Mouse (Mus musculus) liver, embryonic 14.5 days (tissue): ENCODE data around the gene Lrrc36. TPM values are rescaled to one million over a fixed set of nuclear protein-coding genes. Genes with fewer than 3 reads are reported as not detected.

ENCODE experiments used
- ATAC-seq: fragments of 200-750 bp; cut with Nextera tagmentation; 2 replicates; pipeline ENCODE4 v1.8.0; 2017; ENCODE audit warnings: moderate number of reproducible peaks, mild to moderate bottlenecking, moderate library complexity; ENCODE audit not compliant: insufficient read depth
- DNase-seq, 3 experiments: peaks; one replicate each; pipeline ENCODE4 v3.0.0-alpha.2; 2012 to 2013; ENCODE audit warnings: low read depth in 3 of 3, low spot score in 3 of 3
- H3K27ac ChIP-seq: fragments of 300-500 bp; sonication (generic); 2 replicates; pipeline ENCODE4 v1.5.1; 2014; ENCODE audit warnings: moderate library complexity, mild to moderate bottlenecking, control low read depth, inconsistent platforms
- H3K27me3 ChIP-seq: fragments of 300-500 bp; sonication (generic); 2 replicates; pipeline ENCODE4 v1.6.1; 2014; ENCODE audit warnings: mild to moderate bottlenecking, low read length, moderate library complexity; ENCODE audit not compliant: control insufficient read depth, insufficient read depth
- H3K36me3 ChIP-seq: fragments of 300-500 bp; sonication (generic); replicated peaks from 2 replicates; pipeline ENCODE4 v1.6.1; 2014; ENCODE audit warnings: low read depth; ENCODE audit not compliant: control insufficient read depth, insufficient read depth
- H3K4me1 ChIP-seq, 2 experiments: fragments of 200-500 bp in 1 of 2; fragments of 300-500 bp in 1 of 2; sonication (generic) in 1 of 2; replicated peaks; 2 replicates each; pipeline ENCODE4 v1.6.1; 2012 to 2014; ENCODE audit warnings: antibody characterized with exemption in 1 of 2, inconsistent platforms in 1 of 2, low read length in 1 of 2; ENCODE audit not compliant: control insufficient read depth in 2 of 2, insufficient read depth in 2 of 2
- H3K4me2 ChIP-seq: fragments of 300-500 bp; sonication (generic); 2 replicates; pipeline ENCODE4 v1.6.1; 2014; ENCODE audit warnings: low read depth, mild to moderate bottlenecking, control low read depth, moderate library complexity
- H3K4me3 ChIP-seq, 2 experiments: fragments of 200-500 bp in 1 of 2; fragments of 300-500 bp in 1 of 2; sonication (generic) in 1 of 2; 2 replicates each; pipeline ENCODE4 v1.5.1; 2012 to 2014; ENCODE audit warnings: low read depth in 2 of 2, low read length in 2 of 2, mild to moderate bottlenecking in 2 of 2, control low read depth in 1 of 2, inconsistent platforms in 1 of 2, moderate library complexity in 1 of 2; ENCODE audit not compliant: insufficient read depth in 1 of 2
- H3K9ac ChIP-seq: fragments of 300-500 bp; sonication (generic); replicated peaks from 2 replicates; pipeline ENCODE4 v1.6.1; 2014; ENCODE audit warnings: mild to moderate bottlenecking, control low read depth, moderate library complexity
- H3K9me3 ChIP-seq: fragments of 300-500 bp; sonication (generic); 2 replicates; pipeline ENCODE4 v1.6.1; 2016; ENCODE audit warnings: low read length, mixed read lengths; ENCODE audit not compliant: control insufficient read depth
- CTCF ChIP-seq: IDR thresholded peaks from 2 replicates; pipeline ENCODE4 v1.5.1; 2016; ENCODE audit warnings: antibody characterized with exemption, low read depth, control low read depth
- EP300 ChIP-seq: IDR thresholded peaks from 2 replicates; pipeline ENCODE4 v1.6.1; 2016; ENCODE audit warnings: antibody characterized with exemption, low read depth
- WGBS: fragments of 180-500 bp; shearing (Covaris S2); extraction: QIAGEN DNeasy Blood & Tissue Kit; methylation state at CpG from one replicate; pipeline ENCODE4 v1.1.7; 2014; ENCODE audit not compliant: insufficient replicate concordance; 5-methylcytosine and 5-hydroxymethylcytosine counted together
- polyA plus RNA-seq, 2 experiments: library from polyadenylated mRNA; depleted of rRNA in 1 of 2; stranded (reverse) in 1 of 2; unstranded in 1 of 2; fragments of >200 nt; fragmentation: Nextera tagmentation in 1 of 2; extraction: Ambion mirVana in 1 of 2; gene quantifications; 2 replicates each; pipeline versions ENCODE4 v1.2.1 to v1.2.3; 2012 to 2014

Lrrc36 gene
- polyA plus RNA-seq, 2 experiments, result 0.08 to 0.09 TPM

DNA sequence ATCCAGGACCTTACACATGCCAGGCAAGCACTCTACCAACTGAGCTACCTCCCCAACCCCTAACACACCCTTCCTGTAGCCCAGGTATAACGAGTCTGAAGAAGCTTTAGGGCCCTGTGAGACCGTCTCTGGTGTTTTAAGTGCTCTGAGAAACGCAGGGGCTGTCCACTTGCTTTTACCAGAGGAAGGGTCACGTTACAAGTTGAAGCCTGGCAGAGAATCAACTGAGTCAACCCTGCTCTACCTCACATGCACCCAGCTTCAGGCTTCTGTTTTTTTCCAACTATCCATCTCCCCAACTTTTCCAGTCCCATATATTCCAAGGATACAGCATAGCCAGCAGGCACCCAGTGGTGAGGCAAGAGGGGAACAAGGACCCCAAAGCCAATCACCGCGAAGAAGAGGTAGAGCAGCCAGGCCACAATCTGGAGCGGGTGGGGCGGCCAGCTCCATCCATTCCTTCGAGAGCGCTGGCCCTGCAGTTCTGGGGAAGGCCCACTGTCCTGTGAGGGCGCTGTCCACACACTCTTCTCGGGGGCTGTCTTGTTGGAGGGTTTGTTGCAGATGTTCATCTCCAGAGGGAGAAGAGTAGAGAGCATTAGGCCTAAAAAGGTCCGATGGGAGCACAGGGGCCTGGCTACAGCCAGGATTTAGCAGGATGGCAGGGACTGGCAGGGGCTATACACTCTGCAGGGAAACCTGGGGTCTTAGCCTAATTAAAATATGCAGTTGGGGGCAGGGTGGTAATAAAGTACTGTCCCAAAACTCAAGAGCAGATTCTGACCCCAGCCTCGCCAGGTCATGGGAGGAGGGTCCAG, 70.0 kb downstream of the Lrrc36 start:
- no peak for ATAC-seq
- Histone ChIP-seq H3K27me3 (no peaks in the 10 kb centered on the region), H3K4me3 (no peak overlapping the region), H3K4me2 (no peak overlapping the region), H3K27ac (no peak overlapping the region), H3K4me1 (no peaks in the 10 kb centered on the region), H3K9me3 (no peaks in the 10 kb centered on the region), H3K9ac (no peak overlapping the region), H3K36me3 (no peaks in the 10 kb centered on the region)
- DNase-seq, result no peak
- 48% methylated on average over 14 of the region's 14 CpGs for WGBS
- TF ChIP-seq EP300 (no peak), CTCF (peak; percentile 67)

DNA sequence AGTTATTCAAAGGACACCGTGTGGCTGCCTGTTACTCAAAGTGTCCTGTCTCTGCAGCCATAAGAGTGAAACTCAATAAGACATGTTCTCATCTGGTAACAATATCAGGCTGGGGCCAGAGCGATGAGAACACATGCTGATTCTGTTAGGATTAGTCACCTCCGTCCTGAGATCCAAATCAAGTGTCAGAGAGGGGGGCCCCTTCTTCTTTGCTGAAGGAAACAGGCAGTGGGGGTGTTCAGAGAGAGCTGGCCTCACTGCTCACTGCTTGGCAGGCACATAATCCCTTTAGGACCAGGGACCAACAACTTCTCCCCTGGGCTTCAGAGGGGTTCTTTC, 70.6 kb downstream of the Lrrc36 start:
- Histone ChIP-seq H3K9me3 (no peaks in the 10 kb centered on the region), H3K36me3 (no peaks in the 10 kb centered on the region), H3K4me1 (no peaks in the 10 kb centered on the region), H3K9ac (no peak overlapping the region), H3K4me2 (no peak overlapping the region), H3K27me3 (no peaks in the 10 kb centered on the region), H3K4me3 (no peak overlapping the region), H3K27ac (no peak overlapping the region)
- 61% methylated on average over 3 of the region's 3 CpGs for WGBS
- TF ChIP-seq CTCF (no peak), EP300 (no peak)
- ATAC-seq (no peak), DNase-seq (no peak)

DNA sequence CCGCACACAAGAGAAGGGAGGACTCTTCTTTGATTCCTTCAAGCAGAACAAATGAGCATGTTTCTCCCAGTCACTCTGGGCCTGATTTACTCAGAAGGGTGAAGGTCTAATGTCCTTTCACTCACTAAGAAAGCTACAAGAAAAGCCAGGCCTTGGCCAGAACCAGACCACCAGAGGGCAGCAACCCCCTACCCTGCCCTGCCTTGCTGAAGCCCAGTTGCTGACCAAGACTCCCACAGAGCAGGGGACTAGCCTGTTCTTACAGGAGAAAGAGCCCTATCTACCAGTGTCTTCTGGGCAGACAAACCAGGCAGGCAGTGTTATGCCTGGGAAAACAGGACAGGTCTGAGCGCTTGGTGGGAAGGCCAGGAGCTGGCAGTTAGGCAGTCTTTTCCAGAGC, 71.0 kb downstream of the Lrrc36 start:
- Histone ChIP-seq H3K27me3 (no peaks in the 10 kb centered on the region), H3K4me2 (no peak overlapping the region), H3K27ac (no peak overlapping the region), H3K4me1 (no peaks in the 10 kb centered on the region), H3K4me3 (no peak overlapping the region), H3K9me3 (no peaks in the 10 kb centered on the region), H3K9ac (no peak overlapping the region), H3K36me3 (no peaks in the 10 kb centered on the region)
- 45% methylated on average over 2 of the region's 2 CpGs for WGBS
- TF ChIP-seq EP300 (no peak), CTCF (peak; percentile 70)
- DNase-seq (no peak), ATAC-seq (no peak)

DNA sequence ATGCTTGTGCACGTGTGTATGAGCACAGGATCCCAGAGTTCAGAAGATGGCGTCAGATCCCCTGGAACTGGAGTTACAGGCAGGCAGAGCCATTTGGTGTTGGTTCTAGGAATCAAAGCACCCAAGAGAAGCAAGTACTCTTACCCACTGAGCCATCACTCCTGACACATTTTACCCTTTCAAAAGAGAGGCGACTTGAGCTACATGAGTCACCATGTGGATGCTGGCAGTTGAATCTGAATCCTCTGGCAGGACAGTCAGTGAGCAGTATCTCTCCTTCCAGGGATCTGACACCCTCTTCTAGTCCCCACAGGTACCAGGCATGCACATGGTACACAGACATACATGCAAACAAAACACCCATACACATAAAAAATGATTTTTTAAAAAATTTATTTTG, 74.7 kb downstream of the Lrrc36 start:
- Histone ChIP-seq H3K4me3 (no peak overlapping the region), H3K27me3 (no peaks in the 10 kb centered on the region), H3K27ac (no peak overlapping the region), H3K4me1 (peaks cover 0 to 9% of the 10 kb centered on the region in 2 experiments; a peak in 2 of 4 replicates), H3K9me3 (no peaks in the 10 kb centered on the region), H3K36me3 (no peaks in the 10 kb centered on the region), H3K9ac (no peak overlapping the region), H3K4me2 (no peak overlapping the region)
- whole genome bisulfite sequencing, result 58% methylated on average over 3 of the region's 3 CpGs
- no peak for DNase-seq
- no peak for TF ChIP-seq EP300
- no peak for TF ChIP-seq CTCF
- no peak for ATAC-seq

DNA sequence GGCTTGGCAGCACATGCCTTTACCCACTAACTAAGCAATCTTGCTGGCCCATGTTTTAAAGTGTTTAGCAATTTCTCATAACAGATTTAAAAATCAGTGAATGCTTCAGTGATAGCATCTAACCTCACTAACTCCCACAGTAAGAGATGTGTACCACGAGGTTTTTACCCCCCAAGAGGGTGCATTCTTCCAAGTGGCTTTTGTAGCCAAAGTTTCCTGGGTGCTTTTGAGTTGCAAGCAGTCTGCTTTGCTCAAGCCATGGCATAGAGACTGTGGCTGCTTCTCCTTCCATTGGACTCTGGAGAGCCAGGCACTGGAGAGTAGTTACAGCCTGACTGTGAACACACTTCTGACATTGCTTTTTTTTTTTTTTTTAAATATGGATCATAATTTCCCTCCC, 75.9 kb downstream of the Lrrc36 start:
- no peak overlapping the region for H3K27ac ChIP-seq
- peaks cover 0 to 9% of the 10 kb centered on the region in 2 experiments; a peak in 2 of 4 replicates for H3K4me1 ChIP-seq
- H3K4me2 ChIP-seq, result no peak overlapping the region
- no peak for TF ChIP-seq CTCF
- no peaks in the 10 kb centered on the region for H3K27me3 ChIP-seq
- H3K9ac ChIP-seq, result no peak overlapping the region
- 21% methylated on average over 1 of the region's 1 CpGs for WGBS
- H3K36me3 ChIP-seq, result no peaks in the 10 kb centered on the region
- DNase-seq (no peak), ATAC-seq (no peak)
- no peak overlapping the region for H3K4me3 ChIP-seq
- no peaks in the 10 kb centered on the region for H3K9me3 ChIP-seq
